Mouse (Mus musculus): ENCODE data around the gene Gm20388.

DNA sequence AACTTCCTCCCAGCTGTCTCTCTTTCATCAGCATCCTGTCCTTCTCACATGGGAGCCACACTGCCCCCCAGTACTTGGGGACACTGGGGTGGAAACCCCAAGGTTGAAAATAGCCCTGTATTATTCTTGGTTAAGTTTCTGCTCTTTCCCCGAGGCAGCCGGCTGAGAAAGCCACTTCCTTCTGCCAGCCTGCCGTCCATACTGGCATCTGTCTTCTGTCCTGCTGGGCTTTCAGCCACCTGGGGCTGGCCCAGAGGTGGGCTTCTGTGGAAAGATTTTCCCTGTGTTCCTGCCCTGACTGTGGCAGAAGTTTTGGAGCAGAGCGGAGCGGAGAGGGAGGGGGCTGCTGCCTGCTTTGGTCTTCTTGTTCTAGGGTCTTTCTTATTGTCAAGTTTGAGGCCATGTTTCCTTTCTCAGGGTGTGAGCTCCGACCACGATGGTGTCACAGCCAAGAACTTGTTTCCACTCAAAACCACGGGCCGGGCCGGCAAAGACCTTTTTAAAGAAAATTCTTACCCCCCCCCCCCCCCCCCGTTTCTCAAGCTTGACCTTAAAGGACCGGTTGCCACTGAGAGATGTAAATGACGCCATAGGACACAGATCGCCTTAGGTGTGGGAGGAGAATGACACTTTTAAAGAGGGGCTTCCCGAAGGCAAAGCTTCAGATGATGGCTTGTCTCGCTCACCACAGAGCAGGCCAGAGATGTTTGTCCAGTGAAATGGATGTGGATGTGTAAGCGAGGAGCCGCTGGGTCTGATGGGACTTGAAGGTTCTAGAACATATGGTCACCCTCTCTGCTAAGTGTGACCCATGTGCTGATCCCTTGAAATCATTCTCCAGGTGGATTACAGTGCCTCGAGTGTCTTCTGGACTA, 849.9 kb downstream of the Gm20388 start:
- no peak for TF ChIP-seq CTCF (IDR thresholded peaks at IDR 0.05; ENCODE audit: low read depth)
- no peak for TF ChIP-seq EP300 (optimal IDR thresholded peaks at IDR 0.05)
